Mouse (Mus musculus) regulatory T cell (primary cell): ENCODE results near the gene Phactr1.

ENCODE experiments used
- in situ Hi-C: fragments of 300-600 bp; cut with MboI, MseI; formaldehyde crosslinking; loops from one replicate; pipeline ENCODE4 v1.15.1; 2025; ENCODE audit warnings: high pct_unique_total_duplicates

Phactr1 gene

GRCm38 (mm10) chr13:42680391-42680994 lies at the start of gene Phactr1:
Gene Phactr1 (plus strand): TSS chr13:42680623.
- in situ Hi-C loops: no loop called here

- in situ Hi-C loops: no loop called here
Observed at GRCm38 (mm10) chr13:42634908-42635307, 45.5 kb upstream of the Phactr1 start.

- in situ Hi-C loops: no loop called here
Observed at GRCm38 (mm10) chr13:42650228-42650627, 30.2 kb upstream of the Phactr1 start.

GRCm38 (mm10) chr13:42656643-42657315 lies 23.6 kb upstream of the Phactr1 start:
- in situ Hi-C loops: no loop called here

- in situ Hi-C loops: no loop called here
Observed at GRCm38 (mm10) chr13:42671651-42672290, 8.7 kb upstream of the Phactr1 start.

GRCm38 (mm10) chr13:42681299-42681698 lies 876 bp downstream of the Phactr1 start:
- in situ Hi-C loops: no loop called here

GRCm38 (mm10) chr13:42684181-42684580 lies 3.8 kb downstream of the Phactr1 start:
- in situ Hi-C loops: no loop called here

GRCm38 (mm10) chr13:42692233-42692632 lies 11.8 kb downstream of the Phactr1 start:
- in situ Hi-C loops: no loop called here

GRCm38 (mm10) chr13:42696641-42697040 lies 16.2 kb downstream of the Phactr1 start:
- in situ Hi-C loops: no loop called here

- in situ Hi-C loops: no loop called here
Observed at GRCm38 (mm10) chr13:42709148-42709547, 28.7 kb downstream of the Phactr1 start.

GRCm38 (mm10) chr13:42709611-42710331 lies 29.3 kb downstream of the Phactr1 start:
- in situ Hi-C loops: no loop called here

- in situ Hi-C loops: no loop called here
Observed at GRCm38 (mm10) chr13:42711510-42711909, 31.1 kb downstream of the Phactr1 start.

- in situ Hi-C loops: no loop called here
Observed at GRCm38 (mm10) chr13:42719401-42719800, 39.0 kb downstream of the Phactr1 start.

- in situ Hi-C loops: no loop called here
Observed at GRCm38 (mm10) chr13:42720135-42720534, 39.7 kb downstream of the Phactr1 start.

GRCm38 (mm10) chr13:42720648-42721047 lies 40.2 kb downstream of the Phactr1 start:
- in situ Hi-C loops: no loop called here

- in situ Hi-C loops: no loop called here
Observed at GRCm38 (mm10) chr13:42724011-42724410, 43.6 kb downstream of the Phactr1 start.

- in situ Hi-C loops: no loop called here
Observed at GRCm38 (mm10) chr13:42725709-42726231, 45.3 kb downstream of the Phactr1 start.

GRCm38 (mm10) chr13:42737486-42737885 lies 57.1 kb downstream of the Phactr1 start:
- in situ Hi-C loops: no loop called here

GRCm38 (mm10) chr13:42738152-42738551 lies 57.7 kb downstream of the Phactr1 start:
- in situ Hi-C loops: no loop called here

GRCm38 (mm10) chr13:42742226-42742625 lies 61.8 kb downstream of the Phactr1 start:
- in situ Hi-C loops: no loop called here

GRCm38 (mm10) chr13:42744467-42744866 lies 64.0 kb downstream of the Phactr1 start:
- in situ Hi-C loops: no loop called here
